Mouse (Mus musculus) activated CD4-positive, CD25-positive, alpha-beta regulatory T cell, adult 4 months (primary cell): Measurements from ENCODE around the gene Grip1. TPM values are rescaled to one million over a fixed set of nuclear protein-coding genes. Genes with fewer than 3 reads are reported as not detected.

Source experiments
- ATAC-seq: one replicate; pipeline ENCODE4 v1.8.0; 2017
- polyA plus RNA-seq, 2 experiments: library from polyadenylated mRNA; unstranded; fragments of 100-300 nt; shearing (Covaris generic); gene quantifications; one replicate each; pipeline ENCODE4 v1.2.1; 2017

The Grip1 gene
- under 1 TPM in 1 of 2 experiments, not detected in 1; 0.16 TPM for polyA plus RNA-seq

GRCm38 (mm10) chr10:119453431-119454105 lies at the start of gene Grip1:
Grip1 (plus strand) TSS chr10:119453830.
- ATAC-seq: no peak

- ATAC-seq: no peak
Observed at GRCm38 (mm10) chr10:119405103-119405502, 48.5 kb upstream of the Grip1 start.

- no peak for ATAC-seq
Observed at GRCm38 (mm10) chr10:119405612-119406011, 48.0 kb upstream of the Grip1 start.

DNA sequence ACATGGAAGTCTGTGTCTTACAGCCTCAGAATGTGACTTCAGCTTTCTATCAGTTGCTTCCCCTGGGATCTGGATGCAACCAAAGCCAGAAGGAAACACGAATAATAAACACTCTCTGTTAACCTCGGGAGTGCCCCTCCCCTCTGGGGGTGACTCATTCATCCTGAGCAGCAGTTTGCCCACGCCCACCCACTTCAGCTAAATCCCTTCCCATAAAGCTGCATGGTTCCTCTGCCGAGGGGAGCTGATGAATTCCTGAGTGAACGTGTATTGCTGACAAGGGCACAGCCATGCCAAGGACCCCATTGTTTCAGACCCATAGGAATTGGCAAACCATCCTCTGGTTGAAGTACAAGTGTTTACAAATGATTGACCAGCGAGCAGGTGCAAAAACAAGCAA lies 45.3 kb upstream of the Grip1 start:
- no peak for ATAC-seq

- ATAC-seq: no peak
Observed at GRCm38 (mm10) chr10:119413238-119413637, 40.4 kb upstream of the Grip1 start.

DNA sequence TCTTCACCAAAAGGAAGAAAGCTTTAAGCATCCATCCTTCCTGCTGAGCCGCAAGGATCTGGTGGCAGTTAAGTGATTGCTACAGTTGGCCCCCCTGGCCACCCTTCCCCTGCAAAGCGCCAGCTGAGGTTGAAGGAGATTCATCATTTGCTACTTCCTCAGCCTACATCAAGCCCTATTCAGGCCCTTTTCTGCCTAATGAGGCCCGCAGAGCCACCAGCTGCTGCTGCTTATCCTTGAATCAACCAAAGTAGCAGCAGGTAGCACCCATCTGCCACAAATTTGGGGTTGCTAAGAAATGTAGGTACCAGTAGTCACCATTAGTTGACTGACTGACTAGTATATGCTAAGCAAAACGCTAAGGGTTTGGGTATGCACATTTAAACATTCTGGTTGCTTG lies 38.5 kb upstream of the Grip1 start:
- ATAC-seq: no peak

DNA sequence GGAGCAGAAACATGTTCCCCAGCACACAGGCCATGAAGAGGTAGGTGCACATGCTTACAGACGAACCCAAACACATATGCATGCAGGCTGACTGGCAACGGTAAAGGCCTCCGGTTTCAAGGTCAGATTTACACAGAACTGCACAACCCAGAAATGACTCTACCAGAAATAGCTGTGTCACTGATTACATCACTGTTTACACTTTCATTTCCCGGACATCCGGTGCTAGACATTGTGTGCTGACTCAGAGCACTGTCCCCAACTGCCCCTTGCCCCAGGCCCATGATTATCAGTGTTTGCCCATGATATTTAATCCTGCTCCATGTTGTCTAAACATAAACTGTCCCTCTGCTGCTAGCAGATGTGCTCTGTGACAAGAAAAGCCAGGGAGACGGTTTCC lies 32.2 kb upstream of the Grip1 start:
- ATAC-seq: no peak

- ATAC-seq: no peak
Observed at GRCm38 (mm10) chr10:119423821-119424534, 29.7 kb upstream of the Grip1 start.

GRCm38 (mm10) chr10:119427653-119428052 lies 26.0 kb upstream of the Grip1 start:
- ATAC-seq: no peak

GRCm38 (mm10) chr10:119428106-119428505 lies 25.5 kb upstream of the Grip1 start:
- ATAC-seq: no peak

DNA sequence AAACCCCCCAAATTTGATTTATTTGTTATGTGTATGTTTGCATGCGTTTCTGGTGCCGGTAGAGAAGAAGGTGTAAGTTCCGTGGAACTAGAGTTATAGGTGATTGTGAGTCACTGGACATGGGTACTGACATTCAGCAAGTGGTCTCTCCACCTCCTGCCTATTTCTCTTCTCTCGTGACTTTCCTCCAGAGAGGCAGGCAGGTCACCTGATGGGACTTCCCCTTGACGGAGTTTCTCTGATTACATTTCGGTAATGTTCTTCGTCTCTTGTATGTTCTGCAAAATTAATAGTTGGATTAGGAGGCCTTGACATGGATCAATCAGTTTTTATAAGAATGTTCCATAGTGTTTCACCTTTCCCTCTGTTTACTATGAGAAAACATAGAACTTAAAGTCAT lies 23.4 kb upstream of the Grip1 start:
- no peak for ATAC-seq

GRCm38 (mm10) chr10:119431801-119432200 lies 21.8 kb upstream of the Grip1 start:
- no peak for ATAC-seq

DNA sequence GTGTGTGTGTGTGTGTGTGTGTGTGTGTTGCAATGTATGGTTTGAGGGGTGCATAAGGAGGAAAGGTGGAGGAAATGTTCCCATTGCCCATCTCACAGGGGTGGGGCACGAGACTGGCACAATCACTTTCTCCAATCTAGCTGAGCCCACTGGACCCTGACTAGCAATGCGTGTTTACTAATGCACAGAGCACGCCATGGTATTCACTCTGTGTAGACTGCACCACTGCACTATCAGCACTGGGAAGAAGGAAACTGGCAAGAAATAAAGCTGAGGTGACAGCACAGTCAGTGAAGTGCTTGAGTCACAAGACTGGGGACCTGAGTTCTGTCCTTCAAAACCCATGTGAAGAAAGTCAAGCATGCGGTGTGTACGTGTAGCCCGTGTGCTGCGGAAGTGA lies 17.8 kb upstream of the Grip1 start:
- ATAC-seq: no peak

- ATAC-seq: no peak
Observed at GRCm38 (mm10) chr10:119437319-119437718, 16.3 kb upstream of the Grip1 start.

GRCm38 (mm10) chr10:119441743-119442142 lies 11.9 kb upstream of the Grip1 start:
- no peak for ATAC-seq

DNA sequence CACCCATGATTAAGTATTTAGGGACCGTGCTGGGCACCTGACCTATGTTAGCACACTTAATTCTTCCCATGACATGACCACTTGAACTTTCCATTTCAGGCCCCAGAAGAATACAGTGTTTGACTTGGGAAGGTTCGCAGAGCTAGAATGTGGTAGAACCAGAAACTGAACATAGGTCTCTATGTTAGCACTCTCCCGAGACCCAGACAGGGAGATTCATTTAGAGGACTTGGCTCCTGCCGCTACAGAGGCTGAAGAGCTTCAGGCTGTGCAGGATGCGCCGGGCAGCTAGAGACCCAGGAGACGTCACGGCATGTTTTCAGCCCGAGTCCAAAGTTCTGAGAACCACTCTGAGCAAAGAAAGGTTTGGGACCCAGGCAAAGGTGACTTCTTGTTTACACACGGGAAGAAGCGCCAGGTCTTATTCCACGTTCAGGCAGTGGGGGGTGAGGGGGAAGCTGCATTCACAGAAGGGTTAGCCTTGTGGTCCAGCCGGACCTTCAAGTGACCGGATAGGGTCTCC lies 6.2 kb upstream of the Grip1 start:
- no peak for ATAC-seq

- ATAC-seq: no peak
Observed at GRCm38 (mm10) chr10:119447930-119448329, 5.7 kb upstream of the Grip1 start.

GRCm38 (mm10) chr10:119452698-119453097 lies 932 bp upstream of the Grip1 start:
- no peak for ATAC-seq

DNA sequence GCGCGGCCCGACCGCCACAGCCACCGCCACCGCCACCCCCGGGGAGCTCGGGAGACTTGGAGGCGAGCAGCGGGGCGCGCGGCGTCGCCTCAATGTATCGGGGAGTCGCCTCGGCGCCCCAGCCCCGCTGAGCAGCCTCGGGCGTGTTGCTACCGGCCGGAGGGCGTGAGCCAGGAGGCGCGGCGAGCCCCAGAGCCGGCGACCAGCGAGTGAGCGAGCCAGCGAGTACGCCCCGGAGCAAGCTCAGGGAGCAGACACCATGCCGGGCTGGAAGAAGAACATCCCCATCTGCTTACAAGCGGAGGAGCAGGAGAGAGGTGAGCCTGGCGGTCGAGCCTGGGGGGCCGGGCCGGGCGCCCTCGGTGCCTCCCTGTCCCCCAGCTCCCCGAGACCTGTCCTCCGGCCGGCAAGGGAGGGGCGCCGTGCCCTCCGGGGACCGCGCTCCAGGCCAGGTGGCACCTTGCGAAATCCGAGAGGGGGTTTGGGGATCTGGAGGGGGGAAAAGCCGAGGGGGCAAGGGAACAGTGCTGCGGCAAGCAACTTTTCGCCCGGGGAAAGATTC lies 557 bp downstream of the Grip1 start:
- no peak for ATAC-seq

GRCm38 (mm10) chr10:119454668-119455542 lies 1.3 kb downstream of the Grip1 start:
- no peak for ATAC-seq

GRCm38 (mm10) chr10:119455543-119455940 lies 1.9 kb downstream of the Grip1 start:
- no peak for ATAC-seq

DNA sequence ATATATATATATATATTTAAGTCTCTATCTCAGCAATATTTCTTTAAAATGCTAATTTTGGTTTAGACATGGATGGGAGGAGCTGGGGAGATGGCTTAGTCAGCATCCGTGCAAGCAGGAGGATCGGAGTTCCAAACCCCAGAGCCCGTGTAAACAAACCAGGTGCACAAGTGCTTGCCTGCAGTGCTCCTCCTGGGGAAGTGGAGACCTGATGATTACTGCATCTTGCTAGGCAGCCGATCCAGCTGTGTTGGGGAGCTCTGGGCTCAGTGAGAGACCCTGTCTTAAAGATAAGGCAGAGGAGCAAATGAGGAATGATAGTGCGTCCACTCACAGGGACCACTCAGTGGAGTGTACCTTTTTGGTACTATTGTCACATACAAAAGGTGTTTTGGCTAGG lies 3.5 kb downstream of the Grip1 start:
- no peak for ATAC-seq

DNA sequence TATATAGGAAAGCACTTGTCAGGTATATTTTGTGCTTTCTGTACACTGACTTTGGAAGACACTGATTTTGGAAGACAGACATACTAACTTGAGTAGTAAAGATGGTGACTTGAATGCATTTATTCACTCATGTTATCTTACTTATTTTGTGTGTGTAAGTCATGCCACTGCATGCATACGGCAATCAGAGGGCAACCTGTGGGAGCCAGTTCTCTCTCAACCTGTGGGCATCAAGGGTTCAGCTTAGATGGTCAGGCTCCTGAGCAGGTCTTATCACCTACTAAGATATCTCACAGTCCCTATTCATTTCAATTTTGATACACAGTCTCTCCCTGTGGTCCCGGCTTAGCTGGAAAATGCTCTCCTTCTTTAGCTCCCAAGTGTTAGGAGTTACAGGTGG lies 5.4 kb downstream of the Grip1 start:
- ATAC-seq: no peak
